Mouse (Mus musculus): Measurements from ENCODE around the gene Strn. TPM values are rescaled to one million over a fixed set of nuclear protein-coding genes. Genes with fewer than 3 reads are reported as not detected.

The Strn gene
- total and polyA plus RNA-seq, 2 experiments = 2.7 to 8.8 TPM

DNA sequence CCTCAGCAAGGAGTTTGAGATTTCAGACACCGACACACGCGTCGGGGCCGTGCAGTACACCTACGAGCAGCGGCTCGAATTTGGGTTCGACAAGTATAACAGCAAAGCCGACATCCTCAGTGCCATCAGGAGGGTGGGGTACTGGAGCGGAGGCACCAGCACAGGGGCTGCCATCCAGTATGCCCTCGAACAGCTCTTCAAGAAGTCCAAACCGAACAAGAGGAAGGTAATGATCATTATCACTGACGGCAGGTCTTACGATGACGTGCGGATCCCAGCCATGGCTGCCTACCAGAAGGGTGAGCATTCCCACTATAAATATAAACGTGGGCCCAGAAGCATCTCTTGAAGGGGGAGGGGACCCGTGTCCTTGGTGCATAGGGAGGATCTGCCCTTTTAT is 112.1 kb downstream of the Strn start:
- Histone ChIP-seq H3K4me1 (ENCODE audit: control insufficient read depth, insufficient read depth, low read length) (no peaks in the 10 kb centered on the region), H3K27ac (replicated peaks; ENCODE audit: insufficient read depth, low read depth, low read length) (no peak overlapping the region), H3K4me3 (ENCODE audit: insufficient read depth, low read depth, low read length) (no peak overlapping the region), H3K9ac (ENCODE audit: low read depth, low read length) (no peak overlapping the region), H3K79me2 (ENCODE audit: control insufficient read depth, insufficient read depth, low read length) (no peaks in the 10 kb centered on the region), H3K27me3 (ENCODE audit: control insufficient read depth, insufficient read depth, low read length) (no peaks in the 10 kb centered on the region), H3K36me3 (ENCODE audit: control insufficient read depth, insufficient read depth, low read length) (no peaks in the 10 kb centered on the region)
- TF ChIP-seq POLR2A (IDR thresholded peaks at IDR 0.05; ENCODE audit: extremely low read depth, insufficient read depth, low read length) (no peak), CTCF (IDR thresholded peaks at IDR 0.05; ENCODE audit: low read depth, low read length) (no peak)
- WGBS = 95% methylated on average over 19 of the region's 19 CpGs
- DNase-seq (ENCODE audit: extremely low read depth, low read depth, low spot score) = no peak

DNA sequence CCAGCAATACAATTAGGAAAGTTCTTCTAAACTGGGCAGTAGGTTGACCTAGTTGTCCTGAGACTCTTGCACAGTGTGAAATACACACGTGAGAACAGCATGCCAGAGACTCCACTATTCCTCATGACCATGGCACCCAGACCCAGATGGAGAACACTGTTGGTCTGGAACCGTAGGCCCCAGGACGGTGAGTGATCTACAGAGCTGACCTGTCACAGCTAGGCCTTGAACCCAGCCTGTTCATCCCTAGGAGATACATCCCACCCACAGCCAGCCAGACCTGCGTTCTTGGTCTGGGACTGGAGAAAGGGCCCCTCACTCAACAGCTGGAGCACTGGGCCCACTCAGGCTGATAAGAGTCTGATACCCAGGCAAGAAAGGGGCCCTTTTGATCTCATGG is 115.1 kb downstream of the Strn start:
- Histone ChIP-seq H3K27me3 (ENCODE audit: control insufficient read depth, insufficient read depth, low read length) (no peaks in the 10 kb centered on the region), H3K36me3 (ENCODE audit: control insufficient read depth, insufficient read depth, low read length) (no peaks in the 10 kb centered on the region), H3K79me2 (ENCODE audit: control insufficient read depth, insufficient read depth, low read length) (no peaks in the 10 kb centered on the region), H3K4me3 (ENCODE audit: insufficient read depth, low read depth, low read length) (no peak overlapping the region), H3K9ac (ENCODE audit: low read depth, low read length) (no peak overlapping the region), H3K4me1 (ENCODE audit: control insufficient read depth, insufficient read depth, low read length) (no peaks in the 10 kb centered on the region), H3K27ac (replicated peaks; ENCODE audit: insufficient read depth, low read depth, low read length) (no peak overlapping the region)
- 86% methylated on average over 4 of the region's 4 CpGs for whole genome bisulfite sequencing
- no peak for TF ChIP-seq CTCF (IDR thresholded peaks at IDR 0.05; ENCODE audit: low read depth, low read length)
- no peak for TF ChIP-seq POLR2A (IDR thresholded peaks at IDR 0.05; ENCODE audit: extremely low read depth, insufficient read depth, low read length)
- no peak for DNase-seq (ENCODE audit: extremely low read depth, low read depth, low spot score)

DNA sequence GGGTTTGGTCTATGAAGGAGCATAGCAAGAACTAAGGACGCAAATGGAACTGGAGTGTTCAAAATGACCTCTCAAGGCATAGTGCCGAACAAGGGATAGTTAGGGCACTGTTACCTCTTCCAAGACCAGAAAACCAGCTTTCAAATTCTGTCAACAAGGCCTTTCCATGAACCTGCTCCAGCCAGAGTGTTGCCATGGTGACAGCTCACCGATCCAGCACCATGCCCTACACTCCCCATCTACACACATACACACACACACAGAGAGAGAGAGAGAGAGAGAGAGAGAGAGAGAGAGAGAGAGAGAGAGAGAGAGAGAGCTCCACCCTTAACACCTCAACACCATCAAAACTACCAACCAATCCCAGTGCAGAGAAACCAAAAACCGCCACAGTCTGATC is 116.3 kb downstream of the Strn start:
- Histone ChIP-seq H3K4me1 (ENCODE audit: control insufficient read depth, insufficient read depth, low read length) (no peaks in the 10 kb centered on the region), H3K27me3 (ENCODE audit: control insufficient read depth, insufficient read depth, low read length) (no peaks in the 10 kb centered on the region), H3K4me3 (ENCODE audit: insufficient read depth, low read depth, low read length) (no peak overlapping the region), H3K9ac (ENCODE audit: low read depth, low read length) (no peak overlapping the region), H3K36me3 (ENCODE audit: control insufficient read depth, insufficient read depth, low read length) (no peaks in the 10 kb centered on the region), H3K79me2 (ENCODE audit: control insufficient read depth, insufficient read depth, low read length) (no peaks in the 10 kb centered on the region), H3K27ac (replicated peaks; ENCODE audit: insufficient read depth, low read depth, low read length) (no peak overlapping the region)
- 79% methylated on average over 4 of the region's 4 CpGs for WGBS
- TF ChIP-seq CTCF (IDR thresholded peaks at IDR 0.05; ENCODE audit: low read depth, low read length) (no peak), POLR2A (IDR thresholded peaks at IDR 0.05; ENCODE audit: extremely low read depth, insufficient read depth, low read length) (no peak)
- DNase-seq (ENCODE audit: extremely low read depth, low read depth, low spot score) = no peak

DNA sequence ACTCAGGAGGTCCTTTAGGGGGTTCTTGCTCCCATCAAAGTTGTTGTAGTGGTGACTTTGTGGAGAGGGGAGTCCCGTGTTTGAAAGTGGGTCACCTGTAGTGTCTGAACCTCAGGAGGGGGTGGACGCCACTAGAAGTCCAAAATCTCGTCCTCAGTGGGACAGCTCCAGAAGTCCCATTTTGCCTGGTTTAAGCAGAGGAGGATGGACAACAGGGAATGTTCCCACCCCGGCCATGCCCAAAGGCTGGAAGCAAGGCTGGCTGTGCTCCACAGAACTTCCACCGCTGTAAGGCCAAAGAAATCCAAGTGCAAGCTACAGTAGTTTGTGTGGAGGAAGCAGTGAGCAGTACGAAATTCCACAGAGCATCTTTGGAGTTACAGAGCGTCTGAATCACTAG is 117.0 kb downstream of the Strn start:
- WGBS = 84% methylated on average over 7 of the region's 7 CpGs
- Histone ChIP-seq H3K4me3 (ENCODE audit: insufficient read depth, low read depth, low read length) (no peak overlapping the region), H3K4me1 (ENCODE audit: control insufficient read depth, insufficient read depth, low read length) (no peaks in the 10 kb centered on the region), H3K27me3 (ENCODE audit: control insufficient read depth, insufficient read depth, low read length) (no peaks in the 10 kb centered on the region), H3K27ac (replicated peaks; ENCODE audit: insufficient read depth, low read depth, low read length) (no peak overlapping the region), H3K9ac (ENCODE audit: low read depth, low read length) (no peak overlapping the region), H3K36me3 (ENCODE audit: control insufficient read depth, insufficient read depth, low read length) (no peaks in the 10 kb centered on the region), H3K79me2 (ENCODE audit: control insufficient read depth, insufficient read depth, low read length) (no peaks in the 10 kb centered on the region)
- DNase-seq (ENCODE audit: extremely low read depth, low read depth, low spot score) = no peak
- TF ChIP-seq POLR2A (IDR thresholded peaks at IDR 0.05; ENCODE audit: extremely low read depth, insufficient read depth, low read length) (no peak), CTCF (IDR thresholded peaks at IDR 0.05; ENCODE audit: low read depth, low read length) (no peak)

DNA sequence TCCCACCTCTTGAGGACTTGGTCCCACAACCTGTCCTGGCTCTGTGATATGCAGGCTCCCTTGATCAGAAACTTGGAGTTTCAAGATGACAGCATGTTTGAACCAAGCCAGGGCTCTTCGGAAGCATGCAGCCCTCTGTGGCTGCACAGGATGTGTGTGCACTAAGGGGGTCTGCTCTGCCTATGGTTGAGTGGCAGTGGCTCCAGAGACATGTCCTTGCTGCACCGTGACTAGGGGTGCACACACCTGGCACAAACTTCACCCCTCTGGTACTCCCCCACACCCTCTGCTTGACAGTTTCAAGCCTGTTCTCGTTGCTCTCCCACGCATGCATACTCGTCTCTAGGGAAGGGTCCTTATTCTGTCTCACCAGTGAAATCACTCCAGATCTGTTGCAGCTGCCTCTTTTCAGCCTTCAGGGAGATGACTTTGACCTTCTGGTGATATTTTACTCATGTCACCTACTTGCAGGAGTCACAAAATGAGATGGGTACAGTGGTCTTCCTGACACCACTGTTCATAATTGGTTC is 118.8 kb downstream of the Strn start:
- Histone ChIP-seq H3K36me3 (ENCODE audit: control insufficient read depth, insufficient read depth, low read length) (no peaks in the 10 kb centered on the region), H3K4me3 (ENCODE audit: insufficient read depth, low read depth, low read length) (no peak overlapping the region), H3K9ac (ENCODE audit: low read depth, low read length) (no peak overlapping the region), H3K4me1 (ENCODE audit: control insufficient read depth, insufficient read depth, low read length) (no peaks in the 10 kb centered on the region), H3K27ac (replicated peaks; ENCODE audit: insufficient read depth, low read depth, low read length) (no peak overlapping the region), H3K27me3 (ENCODE audit: control insufficient read depth, insufficient read depth, low read length) (no peaks in the 10 kb centered on the region), H3K79me2 (ENCODE audit: control insufficient read depth, insufficient read depth, low read length) (no peaks in the 10 kb centered on the region)
- TF ChIP-seq CTCF (IDR thresholded peaks at IDR 0.05; ENCODE audit: low read depth, low read length) (no peak), POLR2A (IDR thresholded peaks at IDR 0.05; ENCODE audit: extremely low read depth, insufficient read depth, low read length) (no peak)
- 83% methylated on average over 5 of the region's 5 CpGs for WGBS
- DNase-seq (ENCODE audit: extremely low read depth, low read depth, low spot score) = no peak

DNA sequence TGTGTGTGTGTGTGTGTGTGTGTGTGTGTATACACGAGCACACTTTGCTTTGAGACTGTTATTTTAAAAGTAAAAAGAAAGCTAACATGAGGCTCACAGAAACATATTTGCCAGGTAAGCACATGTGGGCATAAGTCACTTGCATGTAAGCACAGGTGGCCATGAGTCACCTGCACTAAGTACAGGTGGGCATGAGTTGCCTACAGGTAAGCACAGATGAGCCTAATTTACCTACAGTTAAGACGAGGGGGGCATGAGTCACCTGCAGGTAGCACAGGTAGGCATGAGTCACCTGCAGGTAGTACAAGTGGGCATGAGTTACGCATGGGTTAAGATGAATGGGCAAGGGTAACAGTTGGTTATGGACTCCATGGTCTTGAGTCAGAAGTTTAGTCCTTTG is 121.9 kb downstream of the Strn start:
- DNase-seq (ENCODE audit: extremely low read depth, low read depth, low spot score) = no peak
- Histone ChIP-seq H3K4me3 (ENCODE audit: insufficient read depth, low read depth, low read length) (no peak overlapping the region), H3K4me1 (ENCODE audit: control insufficient read depth, insufficient read depth, low read length) (no peaks in the 10 kb centered on the region), H3K79me2 (ENCODE audit: control insufficient read depth, insufficient read depth, low read length) (no peaks in the 10 kb centered on the region), H3K9ac (ENCODE audit: low read depth, low read length) (no peak overlapping the region), H3K27ac (replicated peaks; ENCODE audit: insufficient read depth, low read depth, low read length) (no peak overlapping the region), H3K36me3 (ENCODE audit: control insufficient read depth, insufficient read depth, low read length) (no peaks in the 10 kb centered on the region), H3K27me3 (ENCODE audit: control insufficient read depth, insufficient read depth, low read length) (no peaks in the 10 kb centered on the region)
- TF ChIP-seq POLR2A (IDR thresholded peaks at IDR 0.05; ENCODE audit: extremely low read depth, insufficient read depth, low read length) (no peak), CTCF (IDR thresholded peaks at IDR 0.05; ENCODE audit: low read depth, low read length) (no peak)
- 80% methylated on average over 3 of the region's 3 CpGs for WGBS
